Mouse (Mus musculus): ENCODE measurements around the gene Filip1l.

DNA sequence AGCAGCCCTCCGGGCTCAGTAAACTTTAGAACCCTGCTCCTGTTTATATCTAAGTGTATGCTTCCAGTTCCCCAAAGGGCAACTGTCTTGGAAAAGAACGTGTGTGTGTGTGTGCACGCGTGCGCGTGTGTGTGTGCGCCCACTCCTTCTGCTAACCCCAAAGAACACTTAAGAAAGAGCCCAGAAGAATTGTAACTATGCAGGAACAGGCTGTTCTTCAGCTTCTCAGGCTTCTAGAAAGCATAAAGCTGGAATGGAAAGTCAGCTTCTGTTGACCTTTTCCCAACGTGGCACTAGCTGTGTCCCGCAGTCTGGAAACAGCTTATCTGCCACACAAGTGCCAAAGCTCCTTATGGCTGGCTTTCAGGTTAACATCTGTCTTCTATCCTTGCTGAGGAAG lies 37.9 kb upstream of the Filip1l start:
- TF ChIP-seq CTCF (IDR thresholded peaks at IDR 0.05; ENCODE audit: low read depth) (no peak), EP300 (optimal IDR thresholded peaks at IDR 0.05) (no peak)
